Mouse (Mus musculus): ENCODE measurements at regions not wholly inside any gene's neighbourhood (a gene's known extent, or its start where the extent isn't known, plus 50 kb on each side); places are given as distances from the start of the nearest gene placed in this dataset.

DNA sequence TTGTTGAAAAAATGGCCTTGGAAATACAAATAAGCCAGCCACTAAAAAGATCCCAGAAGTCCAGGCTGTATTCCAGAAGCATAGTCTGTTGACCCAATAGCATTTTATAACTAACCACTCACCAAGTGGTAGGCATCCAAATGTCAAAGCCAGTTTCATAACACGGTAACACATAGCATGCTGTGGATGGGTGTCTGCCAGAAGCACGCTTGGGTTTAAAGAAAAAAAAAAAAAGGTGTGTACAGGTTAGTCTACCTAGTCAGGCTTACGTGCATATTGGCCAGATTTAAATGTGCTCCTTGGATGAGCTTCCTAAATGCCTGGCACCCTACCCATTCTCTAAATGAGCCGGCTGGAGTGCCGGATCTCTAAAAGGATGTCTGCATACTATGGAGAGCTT is 194.0 kb upstream of the Dio2 start:
- TF ChIP-seq CTCF (IDR thresholded peaks at IDR 0.05): no peak
- TF ChIP-seq POLR2A (IDR thresholded peaks at IDR 0.05; ENCODE audit: insufficient read depth, low read depth, low read length): no peak
